Mouse (Mus musculus) heart, embryonic 10.5 days (tissue): ENCODE measurements around the gene Dgkz. TPM values are rescaled to one million over a fixed set of nuclear protein-coding genes. Genes with fewer than 3 reads are reported as not detected.

Source experiments
- DNase-seq: peaks from one replicate; pipeline ENCODE4 v3.0.0-alpha.2; 2017; ENCODE audit warnings: low spot score
- H3K27ac ChIP-seq: fragments of 300-500 bp; sonication (generic); 2 replicates; pipeline ENCODE4 v1.5.1; 2016; ENCODE audit warnings: mild to moderate bottlenecking
- H3K27me3 ChIP-seq: fragments of 300-500 bp; sonication (generic); 2 replicates; pipeline ENCODE4 v1.6.1; 2016; ENCODE audit warnings: mild to moderate bottlenecking; ENCODE audit not compliant: poor library complexity, insufficient read depth, severe bottlenecking
- H3K36me3 ChIP-seq: fragments of 300-500 bp; sonication (generic); 2 replicates; pipeline ENCODE4 v1.6.1; 2016; ENCODE audit warnings: mild to moderate bottlenecking, moderate library complexity
- H3K4me1 ChIP-seq: fragments of 300-500 bp; sonication (generic); 2 replicates; pipeline ENCODE4 v1.6.1; 2016; ENCODE audit warnings: mild to moderate bottlenecking
- H3K4me3 ChIP-seq: fragments of 300-500 bp; sonication (generic); 2 replicates; pipeline ENCODE4 v1.5.1; 2016; ENCODE audit warnings: mild to moderate bottlenecking, moderate library complexity
- H3K9me3 ChIP-seq: fragments of 300-500 bp; sonication (generic); 2 replicates; pipeline ENCODE4 v1.6.1; 2016; ENCODE audit warnings: mild to moderate bottlenecking, moderate library complexity
- whole genome bisulfite sequencing: fragments of 180-500 bp; shearing (Covaris S2); methylation state at CpG from one replicate; pipeline ENCODE4 v1.1.7; 2016; 5-methylcytosine and 5-hydroxymethylcytosine counted together
- polyA plus RNA-seq: library from polyadenylated mRNA; unstranded; fragments of >200 nt; fragmentation: Nextera tagmentation; extraction: Ambion mirVana; gene quantifications from 2 replicates; pipeline ENCODE4 v1.2.1, GENCODE M21; 2016

Gene Dgkz
- 58.4 and 61.0 TPM in 2 replicates for polyA plus RNA-seq

- Histone ChIP-seq H3K27me3 (peaks cover 49% of the 10 kb centered on the region), H3K27ac (peak within 1 kb of the TSS; percentile 79), H3K4me1 (peaks cover 65% of the 10 kb centered on the region), H3K9me3 (no peaks in the 10 kb centered on the region), H3K36me3 (no peaks in the 10 kb centered on the region), H3K4me3 (peak within 1 kb of the TSS; percentile 62)
- 1% methylated on average over 77 of the region's 79 CpGs for WGBS
- no peak for DNase-seq
Observed at GRCm38 (mm10) chr2:91975581-91976541, at the start of gene Dgkz. TSS of gene Dgkz (minus strand) at chr2:91975864.

- Histone ChIP-seq H3K27ac (no peak overlapping the region), H3K4me1 (peaks cover 60% of the 10 kb centered on the region), H3K27me3 (peaks cover 34% of the 10 kb centered on the region), H3K36me3 (no peaks in the 10 kb centered on the region), H3K4me3 (no peak overlapping the region), H3K9me3 (no peaks in the 10 kb centered on the region)
- WGBS = 77% methylated on average over 2 of the region's 2 CpGs
- DNase-seq = no peak
Observed at GRCm38 (mm10) chr2:92025202-92025601, 49.5 kb upstream of the Dgkz start.

- Histone ChIP-seq H3K4me3 (peak within 1 kb of the TSS; percentile 91), H3K27me3 (peaks cover 34% of the 10 kb centered on the region), H3K9me3 (no peaks in the 10 kb centered on the region), H3K36me3 (no peaks in the 10 kb centered on the region), H3K27ac (peak within 1 kb of the TSS; percentile 87), H3K4me1 (peaks cover 70% of the 10 kb centered on the region)
- peak; percentile 81 for DNase-seq
- WGBS = 0% methylated on average over 25 of the region's 27 CpGs
Observed at GRCm38 (mm10) chr2:92024274-92024672, 48.6 kb upstream of the Dgkz start, which contains the start of gene Creb3l1. TSS of gene Creb3l1 (minus strand) at chr2:92024502.

- Histone ChIP-seq H3K27me3 (peaks cover 34% of the 10 kb centered on the region), H3K36me3 (no peaks in the 10 kb centered on the region), H3K27ac (peak overlapping the region; percentile 87), H3K4me3 (peak overlapping the region; percentile 91), H3K4me1 (peaks cover 76% of the 10 kb centered on the region), H3K9me3 (no peaks in the 10 kb centered on the region)
- 4% methylated on average over 56 of the region's 56 CpGs for WGBS
- DNase-seq = no peak
Observed at GRCm38 (mm10) chr2:92023362-92024273, 48.0 kb upstream of the Dgkz start.

GRCm38 (mm10) chr2:92020676-92021265 is 45.1 kb upstream of the Dgkz start:
- H3K4me3 ChIP-seq = 0 out of 2 replicates have a peak overlapping the region, but pooled peaks have one; percentile 4
- no peak for DNase-seq
- H3K27ac ChIP-seq = peak overlapping the region; percentile 74
- WGBS = 16% methylated on average over 4 of the region's 4 CpGs
- no peaks in the 10 kb centered on the region for H3K9me3 ChIP-seq
- peaks cover 59% of the 10 kb centered on the region for H3K4me1 ChIP-seq
- peaks cover 35% of the 10 kb centered on the region for H3K27me3 ChIP-seq
- no peaks in the 10 kb centered on the region for H3K36me3 ChIP-seq

- 65% methylated on average over 1 of the region's 1 CpGs for WGBS
- no peak overlapping the region for H3K4me3 ChIP-seq
- no peaks in the 10 kb centered on the region for H3K9me3 ChIP-seq
- DNase-seq = no peak
- no peak overlapping the region for H3K27ac ChIP-seq
- no peaks in the 10 kb centered on the region for H3K36me3 ChIP-seq
- H3K4me1 ChIP-seq = peaks cover 60% of the 10 kb centered on the region
- peaks cover 16% of the 10 kb centered on the region; the same call in 1 of the 2 replicates for H3K27me3 ChIP-seq
Observed at GRCm38 (mm10) chr2:92017440-92017839, 41.8 kb upstream of the Dgkz start.

GRCm38 (mm10) chr2:92016981-92017380 is 41.3 kb upstream of the Dgkz start:
- WGBS = 42% methylated on average over 3 of the region's 3 CpGs
- H3K4me1 ChIP-seq = peaks cover 60% of the 10 kb centered on the region
- H3K27me3 ChIP-seq = 0 out of 2 replicates have a peak, but pooled peaks cover 12% of the 10 kb centered on the region
- DNase-seq = no peak
- no peak overlapping the region for H3K4me3 ChIP-seq
- no peaks in the 10 kb centered on the region for H3K9me3 ChIP-seq
- H3K36me3 ChIP-seq = no peaks in the 10 kb centered on the region
- H3K27ac ChIP-seq = no peak overlapping the region

GRCm38 (mm10) chr2:92014891-92015290 is 39.2 kb upstream of the Dgkz start:
- Histone ChIP-seq H3K9me3 (no peaks in the 10 kb centered on the region), H3K4me3 (no peak overlapping the region), H3K27ac (no peak overlapping the region), H3K36me3 (no peaks in the 10 kb centered on the region), H3K4me1 (peaks cover 53% of the 10 kb centered on the region), H3K27me3 (peaks cover 8% of the 10 kb centered on the region; the same call in 1 of the 2 replicates)
- DNase-seq = no peak
- 79% methylated on average over 5 of the region's 5 CpGs for WGBS

- peaks cover 50% of the 10 kb centered on the region for H3K4me1 ChIP-seq
- H3K27ac ChIP-seq = no peak overlapping the region
- H3K9me3 ChIP-seq = no peaks in the 10 kb centered on the region
- no peak overlapping the region for H3K4me3 ChIP-seq
- no peak for DNase-seq
- WGBS = 78% methylated on average over 6 of the region's 6 CpGs
- no peaks in the 10 kb centered on the region for H3K36me3 ChIP-seq
- H3K27me3 ChIP-seq = peaks cover 8% of the 10 kb centered on the region; the same call in 1 of the 2 replicates
Observed at GRCm38 (mm10) chr2:92014248-92014647, 38.6 kb upstream of the Dgkz start.

GRCm38 (mm10) chr2:92012768-92013445 is 37.2 kb upstream of the Dgkz start:
- DNase-seq = peak; percentile 87

GRCm38 (mm10) chr2:92011424-92012353 is 36.0 kb upstream of the Dgkz start:
- no peak for DNase-seq
- Histone ChIP-seq H3K27ac (no peak overlapping the region), H3K27me3 (peaks cover 3% of the 10 kb centered on the region; the same call in 1 of the 2 replicates), H3K36me3 (no peaks in the 10 kb centered on the region), H3K9me3 (no peaks in the 10 kb centered on the region), H3K4me1 (peaks cover 63% of the 10 kb centered on the region), H3K4me3 (no peak overlapping the region)
- 76% methylated on average over 12 of the region's 12 CpGs for WGBS

More at GRCm38 (mm10) chr2:92012768-92013445, 37.2 kb upstream of the Dgkz start:
- peaks cover 56% of the 10 kb centered on the region for H3K4me1 ChIP-seq
- H3K27me3 ChIP-seq = peaks cover 5% of the 10 kb centered on the region; the same call in 1 of the 2 replicates
- no peak overlapping the region for H3K4me3 ChIP-seq
- H3K9me3 ChIP-seq = no peaks in the 10 kb centered on the region
- H3K36me3 ChIP-seq = no peaks in the 10 kb centered on the region
- peak overlapping the region; percentile 69 for H3K27ac ChIP-seq
- 21% methylated on average over 8 of the region's 8 CpGs for WGBS
